Mouse (Mus musculus): ENCODE data around the gene Synj2. TPM values are rescaled to one million over a fixed set of nuclear protein-coding genes. Genes with fewer than 3 reads are reported as not detected.
A peak's percentile ranks its signal among the peaks of the same experiment; 100 is the strongest.

The Synj2 gene
- total and polyA plus RNA-seq, 3 experiments, result 1.2 to 2.5 TPM; not detected in 1

DNA sequence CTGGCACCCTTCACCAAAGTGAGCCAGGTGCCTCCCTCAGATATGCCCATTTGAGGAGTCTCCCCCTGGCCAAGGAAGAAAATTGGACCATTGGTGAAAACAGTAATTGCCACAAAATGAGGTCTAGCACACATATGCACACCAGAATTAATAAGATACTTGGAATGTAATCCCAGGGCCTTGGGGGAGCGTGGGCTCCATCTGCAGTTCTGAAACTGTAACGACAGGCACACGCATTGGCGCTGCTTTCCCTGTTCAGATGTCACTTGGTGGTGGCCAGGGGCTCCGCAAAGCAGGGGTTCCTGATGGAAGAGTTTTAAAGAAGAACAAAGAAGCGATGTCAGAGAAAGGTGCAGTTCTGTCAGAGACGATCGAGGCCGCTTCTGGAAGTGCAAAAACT lies 17.8 kb upstream of the Synj2 start:
- Histone ChIP-seq H3K27me3 (ENCODE audit: control insufficient read depth in 1 of 2, insufficient read depth in 2 of 2, low read length in 2 of 2) (no peaks in the 10 kb centered on the region), H3K36me3 (ENCODE audit: control insufficient read depth in 1 of 2, insufficient read depth in 2 of 2, low read length in 2 of 2) (0 out of 4 replicates have a peak, but pooled peaks cover 0 to 1% of the 10 kb centered on the region in 2 experiments), H3K79me2 (ENCODE audit: control insufficient read depth, insufficient read depth, low read length, poor library complexity) (no peaks in the 10 kb centered on the region), H3K9me3 (replicated peaks; ENCODE audit: insufficient read depth, low read length) (no peaks in the 10 kb centered on the region), H3K4me1 (ENCODE audit: control insufficient read depth in 1 of 2, insufficient read depth in 2 of 2, low read length in 2 of 2) (no peaks in the 10 kb centered on the region), H3K9ac (ENCODE audit: control insufficient read depth, low read depth, low read length, poor library complexity, severe bottlenecking) (no peak overlapping the region), H3K27ac (ENCODE audit: control insufficient read depth, low read depth, low read length) (no peak overlapping the region), H3K4me3 (ENCODE audit: control insufficient read depth in 1 of 2, insufficient read depth in 1 of 2, low read depth in 2 of 2, low read length in 2 of 2) (no peak overlapping the region)
- peak; percentile 29 for DNase-seq (ENCODE audit: low read depth, low spot score)
- TF ChIP-seq POLR2A (IDR thresholded peaks at IDR 0.05; ENCODE audit: control insufficient read depth in 1 of 2, insufficient read depth in 1 of 2, low read depth in 1 of 2, low read length in 2 of 2, poor library complexity in 1 of 2) (no peak), ETS1 (IDR thresholded peaks at IDR 0.05; ENCODE audit: low read depth, low read length) (no peak), KAT2A (conservative IDR thresholded peaks at IDR 0.05; ENCODE audit: low read depth, low read length) (no peak), RCOR1 (IDR thresholded peaks at IDR 0.05; ENCODE audit: low read depth, low read length) (no peak), RAD21 (IDR thresholded peaks at IDR 0.05; ENCODE audit: low read depth, low read length) (peak; percentile 56), HCFC1 (IDR thresholded peaks at IDR 0.05; ENCODE audit: low read depth, low read length) (no peak), ZNF384 (IDR thresholded peaks at IDR 0.05; ENCODE audit: low read depth, low read length) (no peak), TAL1 (IDR thresholded peaks at IDR 0.05; ENCODE audit: low read length) (no peak), ZMIZ1 (IDR thresholded peaks at IDR 0.05; ENCODE audit: low read depth, low read length) (no peak), CTCF (IDR thresholded peaks at IDR 0.05 in 2 of 3, conservative IDR thresholded peaks at IDR 0.05 in 1 of 3; ENCODE audit: control insufficient read depth in 1 of 3, insufficient read depth in 1 of 3, low read depth in 2 of 3, low read length in 3 of 3, poor library complexity in 1 of 3, severe bottlenecking in 1 of 3) (peak; percentile 27 to 62 (median 47); a peak in 5 of 6 replicates), POLR2AphosphoS2 (IDR thresholded peaks at IDR 0.05; ENCODE audit: low read length) (no peak), MAFK (IDR thresholded peaks at IDR 0.05; ENCODE audit: borderline replicate concordance, low read depth, low read length) (no peak), USF2 (IDR thresholded peaks at IDR 0.05; ENCODE audit: borderline replicate concordance in 1 of 2, insufficient read depth in 1 of 2, low read depth in 1 of 2, low read length in 2 of 2) (no peak), ZC3H11A (IDR thresholded peaks at IDR 0.05; ENCODE audit: low read depth, low read length) (peak; percentile 33), SMC3 (IDR thresholded peaks at IDR 0.05; ENCODE audit: low read depth, low read length) (peak; percentile 72), JUND (IDR thresholded peaks at IDR 0.05; ENCODE audit: low read depth, low read length) (no peak), POLR2AphosphoS5 (IDR thresholded peaks at IDR 0.05; ENCODE audit: borderline replicate concordance, low read depth, low read length) (no peak)

DNA sequence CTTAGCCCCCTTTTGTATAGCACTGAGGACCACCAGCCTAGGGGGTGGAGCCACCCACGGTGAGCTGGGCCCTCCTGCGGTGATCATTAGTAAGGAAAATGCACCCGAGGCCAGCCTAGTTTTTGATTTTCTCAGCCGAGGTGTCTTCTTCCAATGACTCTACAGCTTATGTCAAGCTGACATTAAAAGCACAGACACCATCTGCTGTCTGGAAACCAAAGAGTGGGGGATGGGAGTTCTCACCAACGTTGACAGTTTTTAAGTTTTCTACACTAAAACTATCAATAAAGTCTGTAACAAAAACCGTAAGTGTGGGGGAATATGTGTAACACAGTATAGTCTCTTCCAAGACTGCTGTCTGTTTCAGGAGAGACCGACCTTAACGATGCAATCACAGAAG lies 16.8 kb upstream of the Synj2 start:
- Histone ChIP-seq H3K4me1 (ENCODE audit: control insufficient read depth in 1 of 2, insufficient read depth in 2 of 2, low read length in 2 of 2) (no peaks in the 10 kb centered on the region), H3K27me3 (ENCODE audit: control insufficient read depth in 1 of 2, insufficient read depth in 2 of 2, low read length in 2 of 2) (no peaks in the 10 kb centered on the region), H3K36me3 (ENCODE audit: control insufficient read depth in 1 of 2, insufficient read depth in 2 of 2, low read length in 2 of 2) (peaks cover 0 to 1% of the 10 kb centered on the region in 2 experiments; a peak in 1 of 4 replicates), H3K79me2 (ENCODE audit: control insufficient read depth, insufficient read depth, low read length, poor library complexity) (no peaks in the 10 kb centered on the region), H3K9ac (ENCODE audit: control insufficient read depth, low read depth, low read length, poor library complexity, severe bottlenecking) (no peak overlapping the region), H3K4me3 (ENCODE audit: control insufficient read depth in 1 of 2, insufficient read depth in 1 of 2, low read depth in 2 of 2, low read length in 2 of 2) (no peak overlapping the region), H3K27ac (ENCODE audit: control insufficient read depth, low read depth, low read length) (no peak overlapping the region), H3K9me3 (replicated peaks; ENCODE audit: insufficient read depth, low read length) (no peaks in the 10 kb centered on the region)
- no peak for DNase-seq (ENCODE audit: low read depth, low spot score)
- TF ChIP-seq E2F4 (IDR thresholded peaks at IDR 0.05; ENCODE audit: borderline replicate concordance, low read depth, low read length), result no peak
- no peak for TF ChIP-seq TCF12 (IDR thresholded peaks at IDR 0.05; ENCODE audit: low read depth, low read length)
- no peak for TF ChIP-seq RCOR1 (IDR thresholded peaks at IDR 0.05; ENCODE audit: low read depth, low read length)
- TF ChIP-seq ELF1 (IDR thresholded peaks at IDR 0.05; ENCODE audit: low read depth, low read length), result no peak
- TF ChIP-seq MXI1 (IDR thresholded peaks at IDR 0.05; ENCODE audit: low read depth, low read length), result no peak
- TF ChIP-seq SMC3 (IDR thresholded peaks at IDR 0.05; ENCODE audit: low read depth, low read length), result no peak
- no peak for TF ChIP-seq MAZ (IDR thresholded peaks at IDR 0.05; ENCODE audit: low read depth, low read length)
